Mouse (Mus musculus) CH12.LX (cell line): ENCODE data around the gene Xylt1. TPM values are rescaled to one million over a fixed set of nuclear protein-coding genes. Genes with fewer than 3 reads are reported as not detected.

ENCODE experiments used
- DNase-seq: peaks from one replicate; pipeline ENCODE4 v3.0.0-alpha.2; 2013; ENCODE audit errors: extremely low read depth
- H3K27ac ChIP-seq: 2 replicates; pipeline ENCODE4 v1.5.1; 2012; ENCODE audit warnings: low read depth, mild to moderate bottlenecking, control low read depth, moderate library complexity; ENCODE audit not compliant: insufficient read depth
- H3K27me3 ChIP-seq: replicated peaks from 2 replicates; pipeline ENCODE3; 2012; ENCODE audit warnings: inconsistent platforms
- H3K36me3 ChIP-seq, 2 experiments: replicated peaks in 1 of 2; 2 replicates each; pipeline versions ENCODE3 to v1.6.1; 2012; ENCODE audit warnings: inconsistent platforms in 1 of 2, low read length in 1 of 2, mild to moderate bottlenecking in 1 of 2, mixed read lengths in 1 of 2, moderate library complexity in 1 of 2; ENCODE audit not compliant: control insufficient read depth in 1 of 2, insufficient read depth in 1 of 2
- H3K4me1 ChIP-seq, 2 experiments: 2 replicates each; pipeline ENCODE4 v1.6.1; 2012; ENCODE audit warnings: inconsistent platforms in 1 of 2, moderate library complexity in 1 of 2; ENCODE audit not compliant: insufficient read depth in 2 of 2, control insufficient read depth in 1 of 2
- H3K4me2 ChIP-seq: 2 replicates; pipeline ENCODE4 v1.6.1; 2012; ENCODE audit warnings: low read depth, mild to moderate bottlenecking, control low read depth; ENCODE audit not compliant: poor library complexity, insufficient read depth, severe bottlenecking
- H3K4me3 ChIP-seq, 3 experiments: fragments of 150-350 bp in 1 of 3; sonication (generic) in 1 of 3; replicated peaks in 1 of 3; 2 replicates each; pipeline versions ENCODE3 to v1.5.1; 2011 to 2012; ENCODE audit warnings: low read depth in 2 of 3, low read length in 2 of 3, mild to moderate bottlenecking in 2 of 3, moderate library complexity in 2 of 3, control low read depth in 1 of 3, improper control_type of control experiment in 1 of 3, inconsistent platforms in 1 of 3, mixed read lengths in 1 of 3; ENCODE audit not compliant: poor library complexity in 1 of 3
- H3K79me2 ChIP-seq: replicated peaks from 2 replicates; pipeline ENCODE4 v1.6.1; 2012; ENCODE audit warnings: mild to moderate bottlenecking, moderate library complexity; ENCODE audit not compliant: control insufficient read depth, poor library complexity, insufficient read depth, severe bottlenecking; ENCODE audit errors: extremely low read depth
- H3K9ac ChIP-seq: 2 replicates; pipeline ENCODE4 v1.6.1; 2012; ENCODE audit warnings: low read depth, mild to moderate bottlenecking, control low read depth, moderate library complexity; ENCODE audit not compliant: insufficient read depth
- H3K9me3 ChIP-seq: replicated peaks from 2 replicates; pipeline ENCODE3; 2012; ENCODE audit warnings: low read length, inconsistent platforms, mixed read lengths
- CHD1 ChIP-seq: IDR thresholded peaks from 2 replicates; pipeline ENCODE4 v1.6.1; 2012; ENCODE audit warnings: low read depth, low read length, improper control_type of control experiment, inconsistent platforms
- CHD2 ChIP-seq: IDR thresholded peaks from 2 replicates; pipeline ENCODE4 v1.6.1; 2011; ENCODE audit warnings: low read length, improper control_type of control experiment
- CTCF ChIP-seq, 2 experiments: IDR thresholded peaks in 1 of 2; conservative IDR thresholded peaks in 1 of 2; 2 replicates each; pipeline ENCODE4 v1.5.1; 2011 to 2012; ENCODE audit warnings: low read depth in 2 of 2, low read length in 2 of 2, improper control_type of control experiment in 1 of 2, inconsistent platforms in 1 of 2, mild to moderate bottlenecking in 1 of 2, moderate library complexity in 1 of 2
- E2F4 ChIP-seq: IDR thresholded peaks from 2 replicates; pipeline ENCODE4 v1.6.1; 2011; ENCODE audit warnings: low read depth, low read length, improper control_type of control experiment; ENCODE audit not compliant: insufficient replicate concordance
- ETS1 ChIP-seq: conservative IDR thresholded peaks from 2 replicates; pipeline ENCODE4 v1.6.1; 2012; ENCODE audit warnings: low read depth, mild to moderate bottlenecking, inconsistent platforms, low read length, improper control_type of control experiment, moderate library complexity
- GABPA ChIP-seq: IDR thresholded peaks from 2 replicates; pipeline ENCODE4 v1.6.1; 2012; ENCODE audit warnings: low read depth, low read length, improper control_type of control experiment, inconsistent platforms; ENCODE audit not compliant: insufficient replicate concordance
- HCFC1 ChIP-seq: IDR thresholded peaks from 2 replicates; pipeline ENCODE4 v1.6.1; 2012; ENCODE audit warnings: low read depth, mild to moderate bottlenecking, inconsistent platforms, low read length, improper control_type of control experiment
- IRF4 ChIP-seq: IDR thresholded peaks from 2 replicates; pipeline ENCODE4 v1.6.1; 2014; ENCODE audit warnings: low read depth, mild to moderate bottlenecking, inconsistent platforms, low read length, improper control_type of control experiment
- JUN ChIP-seq: IDR thresholded peaks from 2 replicates; pipeline ENCODE4 v1.6.1; 2011; ENCODE audit warnings: low read depth, mild to moderate bottlenecking, low read length, improper control_type of control experiment, moderate library complexity; ENCODE audit not compliant: insufficient read depth
- KAT2A ChIP-seq: IDR thresholded peaks from 2 replicates; pipeline ENCODE4 v1.6.1; 2012; ENCODE audit warnings: low read length, improper control_type of control experiment, inconsistent platforms; ENCODE audit not compliant: insufficient replicate concordance
- MEF2A ChIP-seq: IDR thresholded peaks from 2 replicates; pipeline ENCODE4 v1.6.1; 2014; ENCODE audit warnings: low read depth, mild to moderate bottlenecking, inconsistent platforms, low read length, improper control_type of control experiment, borderline replicate concordance
- MYC ChIP-seq: IDR thresholded peaks from 2 replicates; pipeline ENCODE4 v1.6.1; 2011; ENCODE audit warnings: low read depth, mild to moderate bottlenecking, improper control_type of control experiment, low read length
- PAX5 ChIP-seq: IDR thresholded peaks from 2 replicates; pipeline ENCODE4 v1.6.1; 2012; ENCODE audit warnings: low read length, inconsistent platforms, mixed read lengths
- POLR2A ChIP-seq: IDR thresholded peaks from 2 replicates; pipeline ENCODE4 v1.6.1; 2011; ENCODE audit warnings: low read depth, mild to moderate bottlenecking, improper control_type of control experiment, low read length
- POLR2AphosphoS2 ChIP-seq: IDR thresholded peaks from 2 replicates; pipeline ENCODE4 v1.6.1; 2011; ENCODE audit warnings: low read depth, low read length, improper control_type of control experiment
- RAD21 ChIP-seq: IDR thresholded peaks from 2 replicates; pipeline ENCODE4 v1.6.1; 2011; ENCODE audit warnings: low read depth, mild to moderate bottlenecking, low read length, improper control_type of control experiment, moderate library complexity
- USF1 ChIP-seq: IDR thresholded peaks from 2 replicates; pipeline ENCODE4 v1.6.1; 2014; ENCODE audit warnings: low read depth, mild to moderate bottlenecking, inconsistent platforms, low read length, improper control_type of control experiment
- USF2 ChIP-seq: conservative IDR thresholded peaks from 2 replicates; pipeline ENCODE4 v1.6.1; 2011; ENCODE audit warnings: low read depth, low read length, improper control_type of control experiment
- ZC3H11A ChIP-seq: IDR thresholded peaks from 2 replicates; pipeline ENCODE4 v1.6.1; 2012; ENCODE audit warnings: low read depth, mild to moderate bottlenecking, inconsistent platforms, low read length, improper control_type of control experiment
- ZKSCAN1 ChIP-seq: IDR thresholded peaks from 2 replicates; pipeline ENCODE4 v1.6.1; 2012; ENCODE audit warnings: low read depth, inconsistent platforms, low read length, improper control_type of control experiment, borderline replicate concordance
- dilution Hi-C: fragments of 300-500 bp; cut with MboI; formaldehyde crosslinking; loops from 2 replicates; pipeline ENCODE4 v1.14.3; 2020; ENCODE audit warnings: low sequenced_read_pairs; ENCODE audit not compliant: extremely low pct_unique_long_range_greater_than_20kb, extremely low pct_ligation_motif_present
- in situ Hi-C: fragments of 300-500 bp; cut with MboI; formaldehyde crosslinking; loops from 3 replicates; pipeline ENCODE4 v1.14.3; 2019; ENCODE audit warnings: low sequenced_read_pairs, low pct_ligation_motif_present, low pct_unique_long_range_greater_than_20kb, mixed read lengths
- polyA plus RNA-seq: library from polyadenylated mRNA; unstranded; fragments of >175 nt; gene quantifications from 2 replicates; pipeline ENCODE4 v1.2.1, GENCODE M21; 2012; ENCODE audit warnings: low read depth; ENCODE audit not compliant: insufficient read length
- total RNA-seq, 2 experiments: library from RNA; depleted of rRNA; stranded (reverse); fragments of 300-350 nt in 1 of 2; fragments of >200 nt in 1 of 2; gene quantifications; 2 replicates each; pipeline ENCODE4 v1.2.3; 2012 to 2014

Gene Xylt1
- total and polyA plus RNA-seq, 3 experiments = 0.38 to 0.84 (median 0.38) TPM

DNA sequence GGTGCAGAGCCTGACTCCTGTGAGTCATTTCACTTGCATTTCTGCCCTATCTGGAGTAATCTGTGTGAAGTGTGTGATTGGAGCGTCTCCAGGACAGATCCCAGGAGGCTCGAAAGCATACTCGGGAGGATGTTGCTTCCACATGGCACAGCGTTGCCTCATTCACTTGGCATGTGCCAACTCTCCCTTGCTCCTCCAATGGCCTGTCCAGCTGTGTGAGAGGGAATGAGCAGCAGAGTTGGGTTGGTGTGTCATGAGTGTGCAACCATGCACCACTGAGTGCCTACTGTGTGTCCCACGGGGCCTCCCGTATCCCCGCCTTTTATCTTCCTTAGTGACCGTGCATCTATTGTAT, 34.2 kb downstream of the Xylt1 start:
- Histone ChIP-seq H3K4me1 (peaks cover 15 to 35% of the 10 kb centered on the region in 2 experiments), H3K36me3 (no peaks in the 10 kb centered on the region), H3K4me3 (peak overlapping the region in 1 of 3 experiments; percentile 25), H3K79me2 (no peaks in the 10 kb centered on the region), H3K4me2 (peak overlapping the region; percentile 57; the same call in 1 of the 2 replicates), H3K27ac (no peak overlapping the region), H3K9ac (no peak overlapping the region), H3K27me3 (no peaks in the 10 kb centered on the region), H3K9me3 (no peaks in the 10 kb centered on the region)
- in situ Hi-C loops = loop anchor here (25.0 kb wide), 1 partner anchor 697 kb away; the partner anchor contains the start of gene Rps15a
- 0 out of 2 replicates have a peak, but pooled peaks have one; percentile 33 for TF ChIP-seq ZKSCAN1
- no peak for TF ChIP-seq ZC3H11A
- dilution Hi-C loops = no loop called here
- no peak for DNase-seq

- TF ChIP-seq MYC (no peak), CHD1 (no peak), PAX5 (no peak), CHD2 (no peak), JUN (no peak), ETS1 (no peak), HCFC1 (no peak), POLR2A (no peak), MEF2A (no peak), KAT2A (no peak), POLR2AphosphoS2 (no peak), USF1 (no peak), GABPA (no peak), ZC3H11A (no peak), RAD21 (no peak), E2F4 (no peak), CTCF (conservative IDR thresholded peaks at IDR 0.05 in 1 of 2, IDR thresholded peaks at IDR 0.05 in 1 of 2; ENCODE audit: low read depth in 2 of 2, low read length in 2 of 2) (no peak), IRF4 (no peak), USF2 (no peak)
- H3K27ac ChIP-seq = no peak overlapping the region
- no peak overlapping the region for H3K9ac ChIP-seq
- in situ Hi-C loops = loop anchor here (25.0 kb wide), 1 partner anchor 693 kb away; the partner anchor contains the start of gene Rps15a
- dilution Hi-C loops = no loop called here
- H3K4me3 ChIP-seq = no peak overlapping the region
- H3K9me3 ChIP-seq = no peaks in the 10 kb centered on the region
- peaks cover 13 to 19% of the 10 kb centered on the region in 2 experiments for H3K4me1 ChIP-seq
- no peaks in the 10 kb centered on the region for H3K36me3 ChIP-seq
- no peaks in the 10 kb centered on the region for H3K79me2 ChIP-seq
- no peak for DNase-seq
- no peak overlapping the region for H3K4me2 ChIP-seq
- no peaks in the 10 kb centered on the region for H3K27me3 ChIP-seq
Measured at GRCm38 (mm10) chr7:117419041-117419440, 38.3 kb downstream of the Xylt1 start.
